Mouse (Mus musculus): ENCODE data around the gene Padi4.

- TF ChIP-seq CTCF (IDR thresholded peaks at IDR 0.05; ENCODE audit: extremely low read depth, insufficient read length, insufficient replicate concordance, low read depth, low read length) (no peak), POLR2A (IDR thresholded peaks at IDR 0.05; ENCODE audit: low read depth, low read length) (no peak)
Measured at GRCm38 (mm10) chr4:140761601-140762000, 12.4 kb downstream of the Padi4 start.
